In the genomic region with DNA sequence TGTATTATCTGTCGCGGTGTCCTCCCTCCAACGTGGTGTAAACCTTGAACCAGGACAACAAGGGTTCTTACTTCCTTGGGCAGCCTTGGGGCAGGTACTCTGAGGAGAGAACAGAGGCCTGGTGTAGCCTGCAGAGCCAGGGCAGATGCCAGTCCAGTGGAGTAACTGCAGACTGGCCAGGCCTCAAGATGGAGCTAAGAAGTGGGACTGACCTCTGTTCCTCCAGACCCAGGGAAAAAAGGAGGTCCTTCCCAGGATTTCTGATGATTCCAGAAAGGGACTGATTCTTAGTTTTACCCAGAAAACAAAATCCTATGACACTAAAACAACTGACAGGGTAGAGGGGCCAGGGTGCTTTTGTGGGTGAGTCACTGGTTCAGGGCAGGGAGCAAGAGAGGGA, we compare ENCODE assay signal across 17 mouse cellular contexts. TPM values are rescaled to one million over a fixed set of nuclear protein-coding genes. Genes with fewer than 3 reads are reported as not detected.
DNase-seq lines count a peak whose midpoint lies in the region; ATAC-seq lines count a peak whose summit lies in the region.
"Had no signal": no experiment of that assay in that cellular context is flagged by ENCODE, and none has a peak within 500 bp of the region (broad histone marks: within the 10 kb centered on the region; RNA-seq: fewer than 3 reads in every experiment).

No protein-coding gene starts in this region.

- peak overlapping the region; percentile 33; the same call in 1 of the 2 replicates for H3K9ac ChIP-seq in heart, embryonic 13.5 days
- H3K9ac ChIP-seq in lung, embryonic 16.5 days (ENCODE audit: low read length): peak overlapping the region; percentile 10; the same call in 1 of the 2 replicates
- no peak overlapping the region; the same call in 1 of the 2 replicates for H3K9ac ChIP-seq in intestine, embryonic 16.5 days (ENCODE audit: low read depth, low read length)
- peak overlapping the region; percentile 51 for H3K9ac ChIP-seq in liver, embryonic 16.5 days (ENCODE audit: low read depth, low read length)
- no peak overlapping the region for H3K9ac ChIP-seq in hindbrain, embryonic 16.5 days (ENCODE audit: low read depth, low read length)
- H3K9ac ChIP-seq: forebrain, postnatal 0 days; hindbrain, embryonic 14.5 days; limb, embryonic 15.5 days had no signal

- WGBS in heart, embryonic 13.5 days: 88% methylated on average over 3 of the region's 3 CpGs
- WGBS in lung, embryonic 16.5 days: 84% methylated on average over 3 of the region's 3 CpGs
- WGBS in intestine, embryonic 16.5 days: 80% methylated on average over 3 of the region's 3 CpGs
- WGBS in liver, embryonic 16.5 days (ENCODE audit: insufficient replicate concordance): 71% methylated on average over 3 of the region's 3 CpGs
- WGBS in hindbrain, embryonic 16.5 days: 91% methylated on average over 3 of the region's 3 CpGs

- H3K4me1 ChIP-seq in heart, embryonic 13.5 days: peaks cover 75% of the 10 kb centered on the region
- H3K4me1 ChIP-seq in lung, embryonic 16.5 days (replicated peaks; ENCODE audit: control insufficient read depth, insufficient read depth, low read length): peaks cover 48% of the 10 kb centered on the region
- peaks cover 45% of the 10 kb centered on the region for H3K4me1 ChIP-seq in intestine, embryonic 16.5 days (ENCODE audit: control insufficient read depth, insufficient read depth, low read length)
- peaks cover 74% of the 10 kb centered on the region for H3K4me1 ChIP-seq in liver, embryonic 16.5 days (ENCODE audit: control insufficient read depth, low read depth, low read length)
- peaks cover 20% of the 10 kb centered on the region for H3K4me1 ChIP-seq in hindbrain, embryonic 16.5 days (ENCODE audit: control insufficient read depth, insufficient read depth, low read depth, low read length)

- H3K36me3 ChIP-seq in heart, embryonic 13.5 days: no peaks in the 10 kb centered on the region
- no peaks in the 10 kb centered on the region for H3K36me3 ChIP-seq in lung, embryonic 16.5 days (ENCODE audit: control insufficient read depth, insufficient read depth, low read length)
- H3K36me3 ChIP-seq in intestine, embryonic 16.5 days (ENCODE audit: control insufficient read depth, insufficient read depth, low read length): no peaks in the 10 kb centered on the region
- H3K36me3 ChIP-seq in liver, embryonic 16.5 days (ENCODE audit: control insufficient read depth, insufficient read depth): no peaks in the 10 kb centered on the region
- no peaks in the 10 kb centered on the region for H3K36me3 ChIP-seq in hindbrain, embryonic 16.5 days (ENCODE audit: control insufficient read depth, insufficient read depth, low read length)
- H3K36me3 ChIP-seq: heart, embryonic 10.5 days; limb, embryonic 15.5 days; midbrain, embryonic 10.5 days had no signal

- no peak for DNase-seq in heart, postnatal 14 days
- DNase-seq in lung, postnatal 14 days: no peak
- no peak for DNase-seq in retina, postnatal 1 day
- DNase-seq: adrenal gland, postnatal 10 days; forebrain, postnatal 0 days; kidney, adult 8-10 months; kidney, postnatal 4 days; thymus, postnatal 14 days had no signal

- no peaks in the 10 kb centered on the region for H3K27me3 ChIP-seq in heart, embryonic 13.5 days (replicated peaks)
- H3K27me3 ChIP-seq in lung, embryonic 16.5 days (ENCODE audit: control insufficient read depth, insufficient read depth, low read depth, low read length): no peaks in the 10 kb centered on the region
- no peaks in the 10 kb centered on the region for H3K27me3 ChIP-seq in intestine, embryonic 16.5 days (replicated peaks; ENCODE audit: control insufficient read depth, insufficient read depth, low read length)
- no peaks in the 10 kb centered on the region for H3K27me3 ChIP-seq in liver, embryonic 16.5 days (ENCODE audit: control insufficient read depth, insufficient read depth, low read depth, low read length)
- H3K27me3 ChIP-seq in hindbrain, embryonic 16.5 days (replicated peaks; ENCODE audit: control insufficient read depth, insufficient read depth, low read length): no peaks in the 10 kb centered on the region
- H3K27me3 ChIP-seq: limb, embryonic 15.5 days had no signal

- H3K9me3 ChIP-seq in heart, embryonic 13.5 days: no peaks in the 10 kb centered on the region
- H3K9me3 ChIP-seq in lung, embryonic 16.5 days (ENCODE audit: control insufficient read depth, low read length): no peaks in the 10 kb centered on the region
- H3K9me3 ChIP-seq in intestine, embryonic 16.5 days (ENCODE audit: control insufficient read depth, low read length): no peaks in the 10 kb centered on the region
- H3K9me3 ChIP-seq in liver, embryonic 16.5 days (replicated peaks; ENCODE audit: control insufficient read depth, low read length): no peaks in the 10 kb centered on the region
- H3K9me3 ChIP-seq in hindbrain, embryonic 16.5 days (ENCODE audit: control insufficient read depth, low read length): no peaks in the 10 kb centered on the region
- H3K9me3 ChIP-seq: heart, embryonic 10.5 days; limb, embryonic 15.5 days; midbrain, embryonic 10.5 days had no signal

- no peak overlapping the region for H3K4me3 ChIP-seq in heart, embryonic 13.5 days
- H3K4me3 ChIP-seq in lung, embryonic 16.5 days (ENCODE audit: low read length): no peak overlapping the region
- no peak overlapping the region for H3K4me3 ChIP-seq in intestine, embryonic 16.5 days (ENCODE audit: low read length)
- peak overlapping the region; percentile 28 for H3K4me3 ChIP-seq in liver, embryonic 16.5 days (ENCODE audit: low read depth, low read length)
- H3K4me3 ChIP-seq in hindbrain, embryonic 16.5 days (ENCODE audit: low read length): no peak overlapping the region
- H3K4me3 ChIP-seq: heart, embryonic 10.5 days; limb, embryonic 15.5 days; midbrain, embryonic 10.5 days had no signal

- intact Hi-C loops in heart, postnatal 14 days (cut with DNase I): loop anchor here (5.0 kb wide), 1 partner anchor 153 kb away; a partner anchor contains a TSS

- no peak for ATAC-seq in heart, embryonic 13.5 days (ENCODE audit: extremely low read depth, insufficient number of reproducible peaks, low FRiP score, low TSS enrichment)
- ATAC-seq in lung, embryonic 16.5 days (ENCODE audit: low read depth): no peak
- no peak for ATAC-seq in intestine, embryonic 16.5 days
- no peak for ATAC-seq in liver, embryonic 16.5 days (ENCODE audit: low read depth)
- ATAC-seq in hindbrain, embryonic 16.5 days: no peak
- ATAC-seq: forebrain, postnatal 0 days had no signal

- H3K27ac ChIP-seq in heart, embryonic 13.5 days (replicated peaks): no peak overlapping the region
- no peak overlapping the region for H3K27ac ChIP-seq in lung, embryonic 16.5 days (ENCODE audit: low read length)
- 0 out of 2 replicates have a peak overlapping the region, but pooled peaks have one; percentile 1 for H3K27ac ChIP-seq in intestine, embryonic 16.5 days (ENCODE audit: low read length)
- peak overlapping the region; percentile 38 for H3K27ac ChIP-seq in liver, embryonic 16.5 days (ENCODE audit: low read length)
- no peak overlapping the region for H3K27ac ChIP-seq in hindbrain, embryonic 16.5 days (ENCODE audit: low read depth, low read length)
- H3K27ac ChIP-seq: heart, embryonic 10.5 days; hindbrain, embryonic 14.5 days; limb, embryonic 15.5 days; midbrain, embryonic 10.5 days had no signal

- H3K4me2 ChIP-seq in heart, embryonic 13.5 days: peak overlapping the region; percentile 28
- peak overlapping the region; percentile 4; the same call in 1 of the 2 replicates for H3K4me2 ChIP-seq in lung, embryonic 16.5 days (ENCODE audit: low read depth, low read length)
- 0 out of 2 replicates have a peak overlapping the region, but pooled peaks have one; percentile 83 for H3K4me2 ChIP-seq in intestine, embryonic 16.5 days (ENCODE audit: low read depth, low read length)
- H3K4me2 ChIP-seq in liver, embryonic 16.5 days (ENCODE audit: low read depth, low read length): peak overlapping the region; percentile 92
- H3K4me2 ChIP-seq in hindbrain, embryonic 16.5 days (ENCODE audit: low read length): no peak overlapping the region
- H3K4me2 ChIP-seq: hindbrain, embryonic 14.5 days; limb, embryonic 15.5 days had no signal

RNA-seq across cellular contexts. Expression of a gene that starts 4.8 kb away (rescaled TPM):
- polyA plus RNA-seq in heart, embryonic 13.5 days (2015; fragmentation: Nextera tagmentation; extraction: Ambion mirVana): 15.4 and 20.9 TPM in 2 replicates
- 10 to 100 TPM; 36.2 to 38.3 TPM for total RNA-seq in heart, postnatal 14 days (2021)
- 38.2 and 39.3 TPM in 2 replicates for polyA plus RNA-seq in lung, embryonic 16.5 days (2015; fragmentation: Nextera tagmentation; extraction: Ambion mirVana)
- 250 and 291 TPM in 2 replicates for polyA plus RNA-seq in intestine, embryonic 16.5 days (2015; fragmentation: Nextera tagmentation; extraction: Ambion mirVana)
- 21.7 and 22.3 TPM in 2 replicates for polyA plus RNA-seq in liver, embryonic 16.5 days (2015; fragmentation: Nextera tagmentation; extraction: Ambion mirVana)
- 15.1 and 16.1 TPM in 2 replicates for polyA plus RNA-seq in hindbrain, embryonic 16.5 days (2015; fragmentation: Nextera tagmentation; extraction: Ambion mirVana)

Comparison
In these comparisons a context has a peak if more than half of its experiments do, and no peak if none do; other contexts are left out.
1. H3K27ac ChIP-seq: peak in intestine, embryonic 16.5 days (single experiment) and liver, embryonic 16.5 days (single experiment); none in heart, embryonic 13.5 days (single experiment), lung, embryonic 16.5 days (single experiment) and hindbrain, embryonic 16.5 days (single experiment).
2. H3K9ac ChIP-seq: peak in heart, embryonic 13.5 days (single experiment), lung, embryonic 16.5 days (single experiment) and liver, embryonic 16.5 days (single experiment); none in intestine, embryonic 16.5 days (single experiment) and hindbrain, embryonic 16.5 days (single experiment).